Mouse (Mus musculus) brain, embryonic 14.5 days (tissue): ENCODE data around the gene Macrod2. TPM values are rescaled to one million over a fixed set of nuclear protein-coding genes. Genes with fewer than 3 reads are reported as not detected.
A peak's percentile ranks its signal among the peaks of the same experiment; 100 is the strongest.

ENCODE experiments used
- DNase-seq: peaks from one replicate; pipeline ENCODE4 v3.0.0-alpha.2; 2011; ENCODE audit warnings: low read depth
- CTCF ChIP-seq: fragments of 200-500 bp; IDR thresholded peaks from 2 replicates; pipeline ENCODE4 v1.5.1; 2012; ENCODE audit warnings: inconsistent platforms, mild to moderate bottlenecking, moderate library complexity, borderline replicate concordance; ENCODE audit not compliant: insufficient read depth, insufficient read length; ENCODE audit errors: extremely low read depth
- POLR2A ChIP-seq: fragments of 200-500 bp; IDR thresholded peaks from 2 replicates; pipeline ENCODE4 v1.6.1; 2012; ENCODE audit warnings: mild to moderate bottlenecking, inconsistent platforms, borderline replicate concordance; ENCODE audit not compliant: poor library complexity, insufficient read depth, insufficient read length, severe bottlenecking; ENCODE audit errors: extremely low read depth
- polyA plus RNA-seq: library from polyadenylated mRNA; depleted of rRNA; stranded (reverse); fragments of >200 nt; gene quantifications from 2 replicates; pipeline ENCODE4 v1.2.3, GENCODE M21; 2012

The Macrod2 gene
- polyA plus RNA-seq, 1 experiment, result 24.1 TPM

DNA sequence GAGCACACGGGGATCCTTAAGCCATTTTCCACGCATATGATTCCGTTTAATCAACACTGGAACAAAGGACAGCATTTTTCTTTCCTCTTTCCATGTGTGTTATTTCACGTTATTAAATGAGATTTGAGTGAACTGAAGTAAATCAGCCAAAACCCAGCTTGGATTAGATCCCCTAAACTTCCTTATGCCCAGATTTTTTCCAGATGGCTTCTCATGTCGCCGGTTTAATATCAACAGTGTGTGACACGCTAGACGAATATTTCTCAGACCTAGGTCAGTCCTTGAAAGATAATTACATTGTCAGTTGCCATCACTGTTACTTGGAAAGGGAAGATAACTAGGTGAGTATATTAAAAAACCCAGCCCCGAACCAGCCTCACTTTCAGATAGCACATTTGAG lies 1484.6 kb downstream of the Macrod2 start:
- TF ChIP-seq CTCF (no peak), POLR2A (no peak)
- DNase-seq, result peak; percentile 59

DNA sequence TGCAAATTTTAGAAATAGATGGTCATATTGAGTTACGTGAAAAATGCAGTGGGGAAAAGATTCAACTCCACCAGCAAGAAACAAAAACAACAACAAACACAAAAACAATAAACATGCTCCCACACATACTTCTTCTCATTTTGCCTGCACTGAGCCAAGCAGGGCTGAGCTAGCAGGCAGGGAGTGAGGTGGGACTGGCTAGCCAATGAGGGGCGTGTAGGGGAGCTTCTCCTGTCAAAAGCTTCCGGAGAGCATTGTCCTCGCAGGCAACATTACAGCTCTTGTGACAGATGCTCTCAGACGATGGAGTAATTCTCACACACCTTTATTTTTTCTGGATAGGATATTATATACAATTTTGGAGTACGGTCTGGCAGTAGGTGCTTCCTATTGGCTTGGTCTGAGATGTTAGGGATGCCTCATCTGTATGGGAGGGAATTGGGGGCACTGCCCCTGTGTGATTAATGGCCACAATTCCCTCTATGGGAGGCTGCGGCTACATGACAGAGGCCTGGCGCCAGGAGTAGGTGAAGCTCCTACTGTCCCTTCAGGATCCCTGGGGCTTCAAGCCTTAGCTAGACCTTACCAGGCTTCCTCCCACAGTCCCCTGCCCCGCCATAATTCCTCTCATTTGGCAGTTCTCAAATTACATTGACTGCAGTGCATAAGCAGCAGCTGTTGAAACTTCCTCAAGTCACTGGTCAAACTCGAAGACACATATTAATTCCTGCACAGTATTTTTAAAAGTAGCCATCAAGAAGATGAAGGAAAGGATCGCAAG lies 1491.8 kb downstream of the Macrod2 start:
- no peak for TF ChIP-seq CTCF

DNA sequence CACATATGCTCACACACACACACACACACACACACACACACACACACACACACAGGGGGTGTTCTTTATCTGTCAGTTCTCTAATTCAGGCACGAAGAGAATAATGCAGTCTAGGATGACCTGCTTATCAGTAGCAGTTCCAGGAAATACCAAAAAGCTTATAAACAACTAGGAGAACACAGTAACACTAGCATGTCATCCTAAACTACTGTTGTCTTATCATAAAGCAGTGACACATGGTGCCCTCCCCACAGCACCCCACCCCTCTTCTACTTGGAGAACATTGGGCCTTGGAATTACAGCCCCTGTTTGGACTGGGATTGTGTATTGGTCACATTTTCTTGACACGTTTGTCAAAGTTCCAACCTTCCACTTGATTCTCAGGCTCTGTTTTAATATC lies 1494.4 kb downstream of the Macrod2 start:
- no peak for TF ChIP-seq POLR2A
- TF ChIP-seq CTCF, result no peak
- no peak for DNase-seq

More for the DNA sequence above, 1491.8 kb downstream of the Macrod2 start:
- no peak for DNase-seq

DNA sequence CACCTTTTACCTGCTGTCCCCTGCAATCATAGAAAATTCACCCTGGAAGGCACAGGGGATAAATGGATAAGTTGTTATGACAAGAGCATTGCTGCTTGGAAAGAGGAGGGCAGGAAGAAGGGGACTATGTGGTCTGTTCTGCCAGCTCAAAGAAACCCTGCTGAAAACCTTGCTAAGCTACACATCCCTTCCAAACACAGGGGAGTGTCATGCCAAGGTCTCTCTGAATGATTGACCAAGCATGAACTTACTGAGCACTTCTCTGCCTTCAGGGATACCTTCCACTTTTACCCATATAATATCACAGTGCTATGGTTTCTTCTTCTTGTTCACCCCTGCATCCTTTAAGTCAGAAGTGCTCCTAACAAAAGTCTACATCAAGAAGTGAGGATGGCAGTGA lies 1502.8 kb downstream of the Macrod2 start:
- no peak for DNase-seq
- TF ChIP-seq CTCF (no peak), POLR2A (no peak)

DNA sequence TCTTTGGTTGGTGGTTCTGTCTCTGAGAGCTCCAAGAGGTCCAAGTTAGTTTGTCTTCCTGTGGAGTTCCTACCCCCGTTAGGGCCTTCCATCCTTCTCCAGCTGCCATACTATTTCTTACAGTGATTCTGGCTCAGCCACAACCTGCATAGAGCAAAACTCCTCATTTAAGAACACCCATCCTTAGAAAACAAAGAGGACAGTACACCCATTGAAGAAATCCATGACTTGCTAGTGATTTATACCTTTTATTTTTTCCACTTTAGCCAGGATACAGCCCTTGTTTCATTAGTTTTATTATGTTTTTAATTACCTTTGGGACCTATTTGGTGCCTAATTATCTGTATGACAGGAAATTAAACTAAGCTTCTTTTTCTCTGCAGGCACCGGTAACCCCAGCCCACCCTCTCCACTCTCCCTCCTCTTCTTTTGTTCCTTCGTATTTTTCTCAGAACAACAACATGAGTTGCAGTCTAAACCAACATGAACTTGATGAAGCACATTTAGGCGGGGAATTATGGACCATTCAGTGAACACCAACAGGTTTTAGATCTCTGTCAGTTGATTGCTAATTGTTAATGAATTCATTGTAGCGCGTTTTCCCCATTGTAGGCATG lies 1516.8 kb downstream of the Macrod2 start:
- DNase-seq, result peak; percentile 53
- TF ChIP-seq POLR2A (no peak), CTCF (no peak)

DNA sequence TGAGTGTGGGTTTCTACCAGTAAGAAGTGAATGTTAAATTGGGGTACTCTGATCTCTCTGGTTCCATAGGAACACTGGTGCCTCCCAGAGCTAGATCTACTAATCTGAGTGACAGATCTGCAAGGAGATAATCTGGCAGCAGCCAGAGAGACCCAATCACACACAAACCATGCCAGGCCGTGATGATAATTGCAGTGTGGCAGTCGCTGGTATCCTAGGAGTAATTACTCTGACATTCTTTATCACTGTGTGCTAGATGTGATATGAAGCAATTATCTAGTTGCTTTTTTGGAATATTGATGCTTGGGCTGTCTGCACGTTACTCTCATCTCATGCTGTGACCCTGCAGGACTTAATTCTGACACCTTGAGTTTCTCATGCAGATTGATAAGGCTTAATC lies 1518.4 kb downstream of the Macrod2 start:
- no peak for TF ChIP-seq CTCF
- TF ChIP-seq POLR2A, result no peak
- peak; percentile 78 for DNase-seq

DNA sequence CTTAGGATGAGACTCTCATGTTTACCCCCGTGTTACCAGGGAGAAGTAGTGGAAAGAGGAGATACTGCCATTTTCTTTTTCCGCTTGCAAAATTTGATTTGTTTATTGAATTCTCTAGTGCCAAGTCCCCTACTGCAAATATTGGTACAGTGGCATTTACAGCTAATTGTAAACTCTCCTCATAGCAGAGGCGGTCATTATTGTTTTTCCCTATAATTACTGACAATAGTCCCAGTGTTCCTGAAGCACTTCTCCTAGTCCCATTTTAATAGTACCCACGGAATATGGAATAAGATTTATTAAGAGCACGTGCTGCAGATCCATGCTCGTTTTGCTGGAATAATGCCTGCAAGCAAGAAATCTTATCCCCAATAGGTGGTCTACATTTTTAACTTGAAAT lies 1518.8 kb downstream of the Macrod2 start:
- TF ChIP-seq POLR2A (no peak), CTCF (no peak)
- peak; percentile 46 for DNase-seq

DNA sequence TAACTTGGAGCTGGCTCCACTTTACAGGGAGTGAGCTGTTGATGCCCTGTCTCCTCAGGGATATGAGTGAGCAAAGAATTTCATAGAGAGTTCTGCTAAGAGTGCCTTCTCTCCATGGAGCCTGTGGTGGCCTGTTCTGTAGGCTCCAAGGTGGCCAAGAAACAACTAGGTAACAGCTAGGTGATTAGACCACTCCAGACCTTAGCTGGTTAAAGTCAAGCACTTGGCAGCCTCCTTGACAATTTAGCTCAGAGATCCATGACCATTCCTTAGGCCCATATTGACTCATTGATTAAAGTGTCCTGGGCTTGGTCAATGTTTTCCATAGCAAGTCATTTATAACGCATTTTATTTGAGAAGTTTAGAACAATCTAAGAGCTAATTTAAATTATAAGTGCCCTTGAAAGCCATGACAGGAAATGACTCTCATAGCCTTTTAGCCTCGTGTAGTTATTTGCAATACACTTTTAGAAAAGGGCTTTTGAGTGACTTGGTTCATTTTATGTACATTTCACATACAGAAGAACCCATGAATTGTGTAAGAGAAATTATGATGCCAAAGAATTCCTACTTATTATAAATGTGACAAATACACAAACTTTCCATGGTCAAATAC lies 1525.4 kb downstream of the Macrod2 start:
- TF ChIP-seq CTCF (no peak), POLR2A (no peak)
- no peak for DNase-seq

DNA sequence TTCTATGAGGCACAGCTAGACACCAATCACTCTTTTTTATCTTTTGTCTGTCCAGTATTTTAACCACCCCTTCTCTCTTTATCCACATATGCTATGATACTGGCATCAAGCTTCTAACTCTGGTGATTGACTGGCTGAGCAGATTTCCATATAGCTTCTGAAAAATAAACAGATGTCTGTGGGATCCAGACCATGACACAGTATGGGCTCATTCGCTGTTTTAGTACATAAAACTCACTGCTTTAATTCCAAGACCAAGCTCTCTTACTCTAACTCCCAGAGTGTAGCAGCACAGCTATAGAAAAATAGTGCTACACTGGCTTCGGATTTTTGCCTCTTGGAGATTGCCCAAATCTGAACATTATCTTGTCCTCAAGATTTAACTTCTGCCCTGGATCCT lies 1540.0 kb downstream of the Macrod2 start:
- DNase-seq, result peak; percentile 56
- TF ChIP-seq POLR2A, result no peak
- no peak for TF ChIP-seq CTCF

DNA sequence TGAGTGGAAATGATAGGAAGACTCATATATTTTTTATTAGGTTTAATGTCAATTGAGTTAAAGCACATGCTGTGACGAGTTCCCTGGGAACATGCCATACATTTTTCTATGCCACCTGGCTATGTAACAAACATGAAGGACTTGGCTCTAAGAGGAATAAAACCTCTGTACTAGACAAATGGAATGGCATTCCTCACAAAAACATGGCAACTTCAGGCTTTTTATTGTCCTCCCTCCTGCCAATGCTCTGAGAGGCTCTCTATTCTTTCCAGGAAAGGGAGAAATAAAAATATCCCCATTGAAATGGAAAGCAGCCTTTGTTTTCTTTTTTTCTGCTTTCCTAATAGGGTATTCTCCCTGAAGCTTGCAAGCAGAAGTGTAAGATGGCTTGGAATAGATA lies 1559.7 kb downstream of the Macrod2 start:
- DNase-seq, result peak; percentile 74
- no peak for TF ChIP-seq POLR2A
- TF ChIP-seq CTCF, result no peak

DNA sequence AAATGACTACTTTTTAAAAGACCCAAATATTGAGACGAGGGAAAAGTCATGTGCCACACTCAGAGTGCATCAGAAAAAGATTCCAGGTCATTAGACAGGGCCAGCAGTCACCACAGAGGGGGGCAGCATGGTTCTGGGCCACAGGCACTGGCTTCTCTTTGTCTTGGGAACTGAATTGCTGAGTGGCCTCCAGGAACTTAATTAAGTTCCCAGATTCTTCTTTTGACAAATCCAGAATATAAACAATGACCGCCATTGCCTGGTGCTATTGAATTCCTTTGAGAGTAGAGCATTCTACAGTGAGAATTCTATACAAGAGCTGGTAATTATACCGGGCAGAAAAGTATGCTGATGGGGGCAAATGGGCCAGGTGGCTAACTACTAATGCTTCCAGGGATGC lies 1560.1 kb downstream of the Macrod2 start:
- TF ChIP-seq POLR2A (no peak), CTCF (no peak)
- DNase-seq, result peak; percentile 89
